28 mouse cellular contexts compared by ENCODE assay signal in the genomic region with DNA sequence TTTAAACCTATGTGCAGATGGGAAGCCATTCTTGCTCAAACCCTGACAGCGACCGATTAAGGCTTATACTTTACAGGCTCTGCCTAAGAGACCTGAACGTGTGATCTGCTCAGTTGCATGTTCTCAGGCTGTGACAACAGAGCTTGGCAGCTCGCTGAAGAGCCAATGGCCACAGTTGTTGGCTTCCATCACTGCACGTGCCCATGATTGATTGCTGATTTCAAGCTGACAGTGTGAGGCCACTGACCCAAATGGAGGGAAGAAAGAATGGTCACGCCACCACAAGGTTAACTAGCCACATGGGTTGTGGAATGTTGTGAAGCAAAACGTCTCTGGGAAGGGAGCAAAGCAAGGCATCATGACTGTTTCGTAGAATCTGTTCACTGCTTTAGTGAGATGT.
"Had no signal": no experiment of that assay in that cellular context is flagged by ENCODE, and none has a peak within 500 bp of the region (broad histone marks: within the 10 kb centered on the region; RNA-seq: fewer than 3 reads in every experiment).

No protein-coding gene starts in this region.

- H3K9me3 ChIP-seq: embryonic facial prominence, embryonic 15.5 days; forebrain, embryonic 12.5 days; forebrain, embryonic 15.5 days had no signal

- DNase-seq: cerebellum, adult 8-10 months; cerebellum, adult 9-10 months; cerebellum, adult 9-11 months; cerebellum, postnatal 10 days; cerebellum, postnatal 14 days; cerebellum, postnatal 25 days; cerebellum, postnatal 36 days; embryo, embryonic 11 days; forebrain, postnatal 0 days; gastrocnemius, adult 2 months; gastrocnemius, postnatal 10 days; gastrocnemius, postnatal 14 days; gastrocnemius, postnatal 25 days; gastrocnemius, postnatal 36 days; heart, adult 11 months; heart, adult 18-20 months; heart, adult 2 months had no signal

- H3K27me3 ChIP-seq: embryonic facial prominence, embryonic 12.5 days; embryonic facial prominence, embryonic 13.5 days; embryonic facial prominence, embryonic 15.5 days; forebrain, embryonic 12.5 days; forebrain, embryonic 13.5 days; forebrain, embryonic 15.5 days had no signal

- H3K36me3 ChIP-seq: embryonic facial prominence, embryonic 10.5 days; embryonic facial prominence, embryonic 12.5 days; embryonic facial prominence, embryonic 13.5 days; embryonic facial prominence, embryonic 15.5 days; forebrain, embryonic 10.5 days; forebrain, embryonic 12.5 days; forebrain, embryonic 15.5 days had no signal

- H3K4me2 ChIP-seq: embryonic facial prominence, embryonic 12.5 days; embryonic facial prominence, embryonic 13.5 days; embryonic facial prominence, embryonic 15.5 days; forebrain, embryonic 12.5 days; forebrain, embryonic 13.5 days; forebrain, embryonic 15.5 days had no signal

- H3K9ac ChIP-seq: embryonic facial prominence, embryonic 12.5 days; embryonic facial prominence, embryonic 13.5 days; embryonic facial prominence, embryonic 15.5 days; forebrain, embryonic 12.5 days; forebrain, embryonic 13.5 days; forebrain, embryonic 15.5 days; forebrain, postnatal 0 days had no signal

- H3K27ac ChIP-seq: embryonic facial prominence, embryonic 10.5 days; embryonic facial prominence, embryonic 12.5 days; embryonic facial prominence, embryonic 13.5 days; embryonic facial prominence, embryonic 15.5 days; forebrain, embryonic 10.5 days; forebrain, embryonic 12.5 days; forebrain, embryonic 13.5 days; forebrain, embryonic 15.5 days; gastrocnemius, adult 2 months; heart, adult 2 months had no signal

- ATAC-seq: forebrain, embryonic 13.5 days; forebrain, embryonic 14.5 days; forebrain, embryonic 15.5 days; forebrain, embryonic 16.5 days; forebrain, postnatal 0 days had no signal

- H3K4me3 ChIP-seq: embryonic facial prominence, embryonic 10.5 days; embryonic facial prominence, embryonic 12.5 days; embryonic facial prominence, embryonic 13.5 days; embryonic facial prominence, embryonic 15.5 days; erythroblast, embryonic 14.5 days; forebrain, embryonic 10.5 days; forebrain, embryonic 12.5 days; forebrain, embryonic 13.5 days; forebrain, embryonic 15.5 days; gastrocnemius, adult 2 months; heart, adult 2 months had no signal
